Mouse (Mus musculus): ENCODE results near the gene Dvl1. TPM values are rescaled to one million over a fixed set of nuclear protein-coding genes. Genes with fewer than 3 reads are reported as not detected.

The Dvl1 gene
- polyA plus RNA-seq, 1 experiment = 184 TPM

- TF ChIP-seq CTCF (IDR thresholded peaks at IDR 0.05; ENCODE audit: borderline replicate concordance, control insufficient read depth, extremely low read depth, insufficient read depth, low read length, poor library complexity) = no peak
- TF ChIP-seq POLR2A (IDR thresholded peaks at IDR 0.05; ENCODE audit: control insufficient read depth, extremely low read depth, insufficient read depth, low read length, poor library complexity) = no peak
- Histone ChIP-seq H3K27ac (ENCODE audit: control insufficient read depth, insufficient read depth, low read length) (no peak overlapping the region), H3K36me3 (ENCODE audit: control insufficient read depth, insufficient read depth, low read length) (peaks cover 40% of the 10 kb centered on the region), H3K27me3 (ENCODE audit: control insufficient read depth, insufficient read depth, low read length) (no peaks in the 10 kb centered on the region), H3K4me3 (ENCODE audit: control insufficient read depth, insufficient read depth, low read length) (no peak overlapping the region), H3K4me1 (replicated peaks; ENCODE audit: control insufficient read depth, insufficient read depth, low read length) (peaks cover 11% of the 10 kb centered on the region)
- WGBS = 98% methylated on average over 10 of the region's 10 CpGs
- DNase-seq = no peak
Measured at GRCm38 (mm10) chr4:155887674-155888073, 40.5 kb downstream of the Dvl1 start.

- peaks cover 15% of the 10 kb centered on the region for H3K4me1 ChIP-seq (replicated peaks; ENCODE audit: control insufficient read depth, insufficient read depth, low read length)
- H3K4me3 ChIP-seq (ENCODE audit: control insufficient read depth, insufficient read depth, low read length) = no peak overlapping the region
- H3K36me3 ChIP-seq (ENCODE audit: control insufficient read depth, insufficient read depth, low read length) = peaks cover 40% of the 10 kb centered on the region
- no peaks in the 10 kb centered on the region for H3K27me3 ChIP-seq (ENCODE audit: control insufficient read depth, insufficient read depth, low read length)
- no peak for DNase-seq
- no peak overlapping the region for H3K27ac ChIP-seq (ENCODE audit: control insufficient read depth, insufficient read depth, low read length)
- WGBS = over 99% methylated on average over 9 of the region's 9 CpGs
- TF ChIP-seq POLR2A (IDR thresholded peaks at IDR 0.05; ENCODE audit: control insufficient read depth, extremely low read depth, insufficient read depth, low read length, poor library complexity) (no peak), CTCF (IDR thresholded peaks at IDR 0.05; ENCODE audit: borderline replicate concordance, control insufficient read depth, extremely low read depth, insufficient read depth, low read length, poor library complexity) (no peak)
Measured at GRCm38 (mm10) chr4:155888181-155888580, 41.0 kb downstream of the Dvl1 start.

GRCm38 (mm10) chr4:155889316-155889715 lies 42.1 kb downstream of the Dvl1 start:
- Histone ChIP-seq H3K27me3 (ENCODE audit: control insufficient read depth, insufficient read depth, low read length) (no peaks in the 10 kb centered on the region), H3K36me3 (ENCODE audit: control insufficient read depth, insufficient read depth, low read length) (peaks cover 35% of the 10 kb centered on the region), H3K4me3 (ENCODE audit: control insufficient read depth, insufficient read depth, low read length) (no peak overlapping the region), H3K27ac (ENCODE audit: control insufficient read depth, insufficient read depth, low read length) (no peak overlapping the region), H3K4me1 (replicated peaks; ENCODE audit: control insufficient read depth, insufficient read depth, low read length) (peaks cover 26% of the 10 kb centered on the region)
- 86% methylated on average over 5 of the region's 5 CpGs for WGBS
- TF ChIP-seq CTCF (IDR thresholded peaks at IDR 0.05; ENCODE audit: borderline replicate concordance, control insufficient read depth, extremely low read depth, insufficient read depth, low read length, poor library complexity) (no peak), POLR2A (IDR thresholded peaks at IDR 0.05; ENCODE audit: control insufficient read depth, extremely low read depth, insufficient read depth, low read length, poor library complexity) (no peak)
- DNase-seq = no peak

GRCm38 (mm10) chr4:155891011-155891471 lies 43.8 kb downstream of the Dvl1 start:
- DNase-seq = no peak
- H3K4me3 ChIP-seq (ENCODE audit: control insufficient read depth, insufficient read depth, low read length) = peak overlapping the region; percentile 69
- WGBS = under 1% methylated on average over 34 of the region's 34 CpGs
- no peak overlapping the region for H3K27ac ChIP-seq (ENCODE audit: control insufficient read depth, insufficient read depth, low read length)
- no peak for TF ChIP-seq POLR2A (IDR thresholded peaks at IDR 0.05; ENCODE audit: control insufficient read depth, extremely low read depth, insufficient read depth, low read length, poor library complexity)
- TF ChIP-seq CTCF (IDR thresholded peaks at IDR 0.05; ENCODE audit: borderline replicate concordance, control insufficient read depth, extremely low read depth, insufficient read depth, low read length, poor library complexity) = no peak
- peaks cover 24% of the 10 kb centered on the region for H3K36me3 ChIP-seq (ENCODE audit: control insufficient read depth, insufficient read depth, low read length)
- H3K27me3 ChIP-seq (ENCODE audit: control insufficient read depth, insufficient read depth, low read length) = no peaks in the 10 kb centered on the region
- H3K4me1 ChIP-seq (replicated peaks; ENCODE audit: control insufficient read depth, insufficient read depth, low read length) = peaks cover 32% of the 10 kb centered on the region

- WGBS = under 1% methylated on average over 52 of the region's 52 CpGs
- no peaks in the 10 kb centered on the region for H3K27me3 ChIP-seq (ENCODE audit: control insufficient read depth, insufficient read depth, low read length)
- H3K27ac ChIP-seq (ENCODE audit: control insufficient read depth, insufficient read depth, low read length) = peak within 1 kb of the TSS; percentile 84
- peaks cover 32% of the 10 kb centered on the region for H3K4me1 ChIP-seq (replicated peaks; ENCODE audit: control insufficient read depth, insufficient read depth, low read length)
- peak within 1 kb of the TSS; percentile 69 for H3K4me3 ChIP-seq (ENCODE audit: control insufficient read depth, insufficient read depth, low read length)
- TF ChIP-seq CTCF (IDR thresholded peaks at IDR 0.05; ENCODE audit: borderline replicate concordance, control insufficient read depth, extremely low read depth, insufficient read depth, low read length, poor library complexity) (0 out of 2 replicates have a peak, but pooled peaks have one; percentile 7), POLR2A (IDR thresholded peaks at IDR 0.05; ENCODE audit: control insufficient read depth, extremely low read depth, insufficient read depth, low read length, poor library complexity) (no peak)
- peak; percentile 97 for DNase-seq
- H3K36me3 ChIP-seq (ENCODE audit: control insufficient read depth, insufficient read depth, low read length) = peaks cover 19% of the 10 kb centered on the region
Measured at GRCm38 (mm10) chr4:155891551-155892001, 44.4 kb downstream of the Dvl1 start, which contains the start of the genes Pusl1 and Acap3. TSS of gene Pusl1 (minus strand) at chr4:155891781. TSS of gene Acap3 (plus strand) at chr4:155891822.

GRCm38 (mm10) chr4:155892017-155892416 lies 44.8 kb downstream of the Dvl1 start:
- under 1% methylated on average over 56 of the region's 56 CpGs for WGBS
- no peaks in the 10 kb centered on the region for H3K27me3 ChIP-seq (ENCODE audit: control insufficient read depth, insufficient read depth, low read length)
- peak; percentile 84 for DNase-seq
- peak overlapping the region; percentile 69 for H3K4me3 ChIP-seq (ENCODE audit: control insufficient read depth, insufficient read depth, low read length)
- H3K4me1 ChIP-seq (replicated peaks; ENCODE audit: control insufficient read depth, insufficient read depth, low read length) = peaks cover 32% of the 10 kb centered on the region
- H3K36me3 ChIP-seq (ENCODE audit: control insufficient read depth, insufficient read depth, low read length) = peaks cover 15% of the 10 kb centered on the region
- H3K27ac ChIP-seq (ENCODE audit: control insufficient read depth, insufficient read depth, low read length) = peak overlapping the region; percentile 84
- TF ChIP-seq POLR2A (IDR thresholded peaks at IDR 0.05; ENCODE audit: control insufficient read depth, extremely low read depth, insufficient read depth, low read length, poor library complexity) (peak; percentile 64; the same call in 1 of the 2 replicates), CTCF (IDR thresholded peaks at IDR 0.05; ENCODE audit: borderline replicate concordance, control insufficient read depth, extremely low read depth, insufficient read depth, low read length, poor library complexity) (peak; percentile 43; the same call in 1 of the 2 replicates)

Measured in thymus, adult 2 months (tissue).